Mouse (Mus musculus) lung, embryonic 16.5 days (tissue): ENCODE measurements around the gene Scd4. TPM values are rescaled to one million over a fixed set of nuclear protein-coding genes. Genes with fewer than 3 reads are reported as not detected.

Source experiments
- ATAC-seq: fragments of 200-750 bp; cut with Nextera tagmentation; 2 replicates; pipeline ENCODE4 v1.8.0; 2017; ENCODE audit warnings: low read depth, mild to moderate bottlenecking, moderate library complexity
- H3K27ac ChIP-seq: fragments of 300-500 bp; sonication (generic); 2 replicates; pipeline ENCODE4 v1.5.1; 2014; ENCODE audit warnings: mild to moderate bottlenecking, control low read depth, low read length
- H3K27me3 ChIP-seq: fragments of 300-500 bp; sonication (generic); 2 replicates; pipeline ENCODE4 v1.6.1; 2014; ENCODE audit warnings: low read depth, low read length, mixed read lengths; ENCODE audit not compliant: control insufficient read depth, insufficient read depth
- H3K36me3 ChIP-seq: fragments of 300-500 bp; sonication (generic); 2 replicates; pipeline ENCODE4 v1.6.1; 2014; ENCODE audit warnings: low read length; ENCODE audit not compliant: control insufficient read depth, insufficient read depth
- H3K4me1 ChIP-seq: fragments of 300-500 bp; sonication (generic); replicated peaks from 2 replicates; pipeline ENCODE4 v1.6.1; 2014; ENCODE audit warnings: low read length, mixed read lengths; ENCODE audit not compliant: control insufficient read depth, insufficient read depth
- H3K4me2 ChIP-seq: fragments of 300-500 bp; sonication (generic); 2 replicates; pipeline ENCODE4 v1.6.1; 2014; ENCODE audit warnings: low read depth, low read length, control low read depth
- H3K4me3 ChIP-seq: fragments of 300-500 bp; sonication (generic); 2 replicates; pipeline ENCODE4 v1.5.1; 2014; ENCODE audit warnings: mild to moderate bottlenecking, low read length, control low read depth
- H3K9ac ChIP-seq: fragments of 300-500 bp; sonication (generic); 2 replicates; pipeline ENCODE4 v1.6.1; 2014; ENCODE audit warnings: low read length, control low read depth
- H3K9me3 ChIP-seq: fragments of 300-500 bp; sonication (generic); 2 replicates; pipeline ENCODE4 v1.6.1; 2016; ENCODE audit warnings: low read length; ENCODE audit not compliant: control insufficient read depth
- WGBS: fragments of 180-500 bp; shearing (Covaris S2); extraction: QIAGEN DNeasy Blood & Tissue Kit; methylation state at CpG from one replicate; pipeline ENCODE4 v1.1.7; 2014; 5-methylcytosine and 5-hydroxymethylcytosine counted together
- microRNA-seq: library from miRNA; unstranded; fragments of <30 nt; microRNA quantifications from one replicate; pipeline ENCODE4, GENCODE M21; 2016
- polyA plus RNA-seq: library from polyadenylated mRNA; unstranded; fragments of >200 nt; fragmentation: Nextera tagmentation; extraction: Ambion mirVana; gene quantifications from 2 replicates; pipeline ENCODE4 v1.2.1, GENCODE M21; 2015

Gene Scd4
- polyA plus RNA-seq, 1 experiment from 2014 or later = 0.40 TPM

DNA sequence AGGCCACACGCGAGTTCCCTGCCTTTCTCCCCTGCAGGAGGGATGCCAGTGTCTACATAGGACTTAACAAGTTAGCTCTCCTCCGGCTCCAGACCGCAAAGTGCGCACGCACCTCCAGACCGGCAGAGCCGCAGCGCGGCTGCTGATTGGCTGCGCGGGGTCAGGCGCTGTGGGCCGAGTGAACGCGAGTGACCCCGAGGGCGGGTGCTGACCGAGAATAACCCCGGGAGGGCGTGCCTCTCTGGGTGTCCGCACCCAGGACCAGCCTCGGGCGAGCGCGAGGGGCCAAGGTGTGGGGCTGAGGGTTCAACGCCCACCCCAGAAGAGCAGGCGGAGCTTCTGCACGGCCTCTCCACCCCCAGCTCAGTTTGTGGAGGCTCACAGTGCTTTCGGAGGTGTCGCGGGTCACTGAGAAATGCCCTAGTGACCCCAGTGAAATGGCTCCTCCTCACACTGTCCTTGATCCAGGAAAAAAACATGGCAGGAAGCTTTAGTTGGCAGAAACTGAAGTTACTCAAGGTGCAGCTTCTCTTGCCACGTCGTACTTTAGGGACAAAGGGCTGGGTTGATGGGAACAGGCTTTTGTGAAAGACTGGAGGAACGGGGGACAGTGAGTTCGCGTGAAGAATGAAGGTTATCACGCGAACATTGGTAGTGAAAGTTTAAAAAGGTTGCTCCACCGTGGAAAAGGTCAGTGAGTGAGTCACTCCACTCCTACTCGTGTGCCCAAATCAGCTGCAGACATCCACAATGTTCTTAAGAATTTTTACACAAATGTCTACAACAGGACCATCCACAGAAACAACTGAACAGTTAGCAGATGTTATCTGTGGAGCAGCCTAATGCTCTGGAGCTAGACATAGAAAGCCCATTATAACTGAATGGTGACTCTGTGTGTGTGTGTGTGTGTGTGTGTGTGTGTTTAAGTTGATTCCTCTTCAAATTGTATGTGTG lies 55.9 kb downstream of the Scd4 start:
- Histone ChIP-seq H3K9me3 (no peaks in the 10 kb centered on the region), H3K4me2 (peak overlapping the region; percentile 77), H3K27me3 (no peaks in the 10 kb centered on the region), H3K4me3 (peak overlapping the region; percentile 70), H3K4me1 (peaks cover 12% of the 10 kb centered on the region), H3K27ac (peak overlapping the region; percentile 73), H3K36me3 (no peaks in the 10 kb centered on the region), H3K9ac (peak overlapping the region; percentile 70)
- peak; percentile 97 for ATAC-seq
- 3% methylated on average over 41 of the region's 41 CpGs for WGBS

DNA sequence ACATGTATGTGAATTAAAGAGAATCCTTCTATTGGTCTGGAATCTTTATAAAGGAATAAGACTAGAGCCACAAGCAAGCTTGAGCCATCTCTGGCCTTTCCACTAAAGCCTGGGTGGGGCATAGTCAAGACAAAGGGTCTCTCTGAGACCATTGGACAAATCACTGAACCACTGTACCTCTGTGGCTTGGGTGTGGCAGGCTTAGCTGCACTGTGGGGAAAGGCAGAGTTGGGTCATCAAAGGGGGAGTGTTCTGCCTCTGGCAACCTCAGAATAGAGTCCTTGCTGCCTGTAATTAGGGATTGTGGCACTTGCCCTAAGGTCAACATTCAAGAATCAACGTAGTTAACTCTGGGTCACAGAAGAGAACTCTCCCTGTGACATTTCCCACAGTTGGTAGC lies 56.6 kb downstream of the Scd4 start:
- H3K27ac ChIP-seq = no peak overlapping the region
- no peak overlapping the region for H3K9ac ChIP-seq
- no peaks in the 10 kb centered on the region for H3K9me3 ChIP-seq
- no peak overlapping the region for H3K4me3 ChIP-seq
- 48% methylated on average over 1 of the region's 1 CpGs for WGBS
- H3K36me3 ChIP-seq = no peaks in the 10 kb centered on the region
- no peaks in the 10 kb centered on the region for H3K27me3 ChIP-seq
- H3K4me1 ChIP-seq = peaks cover 12% of the 10 kb centered on the region
- no peak for ATAC-seq
- H3K4me2 ChIP-seq = no peak overlapping the region

GRCm38 (mm10) chr19:44391856-44392255 lies 59.0 kb downstream of the Scd4 start:
- no peaks in the 10 kb centered on the region for H3K9me3 ChIP-seq
- no peak for ATAC-seq
- 80% methylated on average over 4 of the region's 4 CpGs for WGBS

DNA sequence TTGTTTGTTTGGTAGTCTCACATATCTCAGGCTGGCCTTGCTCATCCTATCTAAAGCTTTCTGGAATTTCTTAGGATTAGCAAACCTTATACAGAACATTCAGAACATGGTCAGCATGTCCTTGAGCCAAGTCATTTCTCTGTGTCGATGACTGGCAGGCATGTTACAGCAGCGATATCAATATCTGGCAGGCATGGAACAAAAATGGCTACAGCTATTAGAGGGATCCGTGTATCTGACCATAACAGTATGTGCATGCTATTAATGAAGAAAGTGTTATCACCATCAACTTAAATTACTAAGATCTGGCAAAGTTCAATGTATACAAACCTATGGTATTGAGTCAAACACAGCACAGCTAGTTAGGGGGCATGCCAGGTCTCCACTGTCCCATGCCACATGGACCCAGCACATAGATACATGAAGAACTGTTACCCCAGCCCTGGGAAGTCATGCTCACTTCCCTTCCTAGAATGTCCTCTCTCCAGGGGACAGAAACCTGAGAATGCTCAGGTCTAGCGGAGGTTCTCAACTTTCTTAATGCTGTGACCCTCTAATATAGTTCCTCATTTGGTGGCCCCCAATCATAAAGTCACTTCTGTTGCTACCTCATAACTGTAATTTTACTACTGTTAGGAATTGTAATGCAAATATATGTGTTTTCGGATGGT lies 59.6 kb downstream of the Scd4 start:
- H3K9ac ChIP-seq = no peak overlapping the region
- H3K4me1 ChIP-seq = peaks cover 10% of the 10 kb centered on the region
- H3K27ac ChIP-seq = no peak overlapping the region
- no peak overlapping the region for H3K4me3 ChIP-seq
- 76% methylated on average over 5 of the region's 5 CpGs for WGBS
- H3K36me3 ChIP-seq = no peaks in the 10 kb centered on the region
- no peaks in the 10 kb centered on the region for H3K27me3 ChIP-seq
- no peak overlapping the region for H3K4me2 ChIP-seq
- no peak for ATAC-seq
- H3K9me3 ChIP-seq = no peaks in the 10 kb centered on the region

More at GRCm38 (mm10) chr19:44391856-44392255, 59.0 kb downstream of the Scd4 start:
- Histone ChIP-seq H3K36me3 (no peaks in the 10 kb centered on the region), H3K4me1 (peaks cover 12% of the 10 kb centered on the region), H3K4me2 (no peak overlapping the region), H3K27ac (no peak overlapping the region), H3K4me3 (no peak overlapping the region), H3K9ac (no peak overlapping the region), H3K27me3 (no peaks in the 10 kb centered on the region)

GRCm38 (mm10) chr19:44393962-44394422 lies 61.1 kb downstream of the Scd4 start:
- WGBS = 68% methylated on average over 5 of the region's 5 CpGs
- Histone ChIP-seq H3K9me3 (no peaks in the 10 kb centered on the region), H3K4me2 (no peak overlapping the region), H3K36me3 (no peaks in the 10 kb centered on the region), H3K27ac (no peak overlapping the region), H3K27me3 (no peaks in the 10 kb centered on the region), H3K4me3 (no peak overlapping the region), H3K9ac (no peak overlapping the region), H3K4me1 (0 out of 2 replicates have a peak, but pooled peaks cover under 1% of the 10 kb centered on the region)
- no peak for ATAC-seq

DNA sequence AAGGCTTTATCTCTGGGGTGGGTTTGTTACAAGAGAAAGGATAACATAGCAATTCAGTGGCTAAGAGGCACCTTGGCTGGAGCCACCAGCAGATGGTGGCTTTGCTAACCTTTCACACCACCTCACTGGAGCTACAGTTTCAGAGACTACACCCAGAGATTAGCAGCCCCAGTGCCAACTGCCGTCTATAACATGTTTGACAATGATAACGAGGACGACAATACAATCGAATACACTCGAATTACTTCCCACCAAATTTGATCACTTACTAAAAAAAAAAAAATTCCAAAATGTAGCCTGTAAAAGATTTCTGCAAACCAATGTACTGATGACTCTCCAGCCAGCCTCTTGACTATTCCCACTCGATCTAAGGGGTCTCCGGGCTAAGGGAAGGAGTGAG lies 62.1 kb downstream of the Scd4 start:
- WGBS = 65% methylated on average over 7 of the region's 7 CpGs
- Histone ChIP-seq H3K9ac (no peak overlapping the region), H3K27me3 (no peaks in the 10 kb centered on the region), H3K4me2 (no peak overlapping the region), H3K4me3 (no peak overlapping the region), H3K27ac (no peak overlapping the region), H3K36me3 (no peaks in the 10 kb centered on the region), H3K9me3 (no peaks in the 10 kb centered on the region), H3K4me1 (no peaks in the 10 kb centered on the region)
- no peak for ATAC-seq

Small RNA genes within 50 kb of the gene (microRNA-seq; reads per million reads assigned to microRNA genes)
- not detected for gene Mir5114

Other genes starting within 250 kb of the Scd4 start
- gene Chuk, start 225.6 kb upstream of the Scd4 start, polyA plus RNA-seq = 40.1 and 40.2 TPM in 2 replicates
- 31.8 and 35.3 TPM in 2 replicates for gene Cwf19l1, start 197.2 kb upstream of the Scd4 start, polyA plus RNA-seq
- 69.2 and 74.4 TPM in 2 replicates for gene Bloc1s2, start 186.6 kb upstream of the Scd4 start, polyA plus RNA-seq
- gene Pkd2l1, start 140.7 kb upstream of the Scd4 start, polyA plus RNA-seq = 0.06 TPM in 1 of 2 replicates, not detected in the other
- 0.48 and 0.91 TPM in 2 replicates for gene Scd3, start 129.8 kb upstream of the Scd4 start, polyA plus RNA-seq
- gene Scd2, start 39.4 kb upstream of the Scd4 start, polyA plus RNA-seq = 225 and 232 TPM in 2 replicates
- 2.3 and 2.7 TPM in 2 replicates for gene Scd1, start 74.8 kb downstream of the Scd4 start, polyA plus RNA-seq
- not detected in 2 replicates for gene Wnt8b, start 160.4 kb downstream of the Scd4 start, polyA plus RNA-seq
- 0.64 and 0.84 TPM in 2 replicates for gene Sec31b, start 212.8 kb downstream of the Scd4 start, polyA plus RNA-seq
- 1.6 TPM in 1 of 2 replicates, not detected in the other for gene Gm20538, start 219.7 kb downstream of the Scd4 start, polyA plus RNA-seq
- 480 and 515 TPM in 2 replicates for gene Ndufb8, start 222.3 kb downstream of the Scd4 start, polyA plus RNA-seq
- gene Hif1an, start 229.8 kb downstream of the Scd4 start, polyA plus RNA-seq = 29.4 and 31.1 TPM in 2 replicates